Mouse (Mus musculus) bone marrow, adult 2 months (tissue): ENCODE measurements around the gene Ispd.

Experiments used
- CTCF ChIP-seq: fragments of 200-500 bp; IDR thresholded peaks from 2 replicates; pipeline ENCODE4 v1.5.1; 2011; ENCODE audit warnings: low read length, control low read depth; ENCODE audit not compliant: control insufficient read depth, insufficient read depth
- POLR2A ChIP-seq: fragments of 200-500 bp; IDR thresholded peaks from 2 replicates; pipeline ENCODE4 v1.6.1; 2011; ENCODE audit warnings: low read depth, mild to moderate bottlenecking, control low read depth, low read length, borderline replicate concordance; ENCODE audit not compliant: control insufficient read depth

GRCm38 (mm10) chr12:36471411-36471810, 90.2 kb downstream of the Ispd start:
- TF ChIP-seq POLR2A (no peak), CTCF (no peak)
